Mouse (Mus musculus) heart, embryonic 11.5 days (tissue): ENCODE data around the gene Sctr. TPM values are rescaled to one million over a fixed set of nuclear protein-coding genes. Genes with fewer than 3 reads are reported as not detected.

Experiments used
- ATAC-seq: fragments of 200-750 bp; cut with Nextera tagmentation; replicated peaks from 2 replicates; pipeline ENCODE4 v1.8.0; 2017; ENCODE audit warnings: moderate library complexity; ENCODE audit not compliant: insufficient number of reproducible peaks, low FRiP score, low TSS enrichment
- H3K27ac ChIP-seq: fragments of 300-500 bp; sonication (generic); 2 replicates; pipeline ENCODE4 v1.5.1; 2014; ENCODE audit warnings: mild to moderate bottlenecking, low read depth, low read length
- H3K27me3 ChIP-seq: fragments of 300-500 bp; sonication (generic); 2 replicates; pipeline ENCODE4 v1.6.1; 2014; ENCODE audit warnings: mild to moderate bottlenecking, low read length, mixed read lengths; ENCODE audit not compliant: control insufficient read depth, insufficient read depth
- H3K36me3 ChIP-seq: fragments of 300-500 bp; sonication (generic); 2 replicates; pipeline ENCODE4 v1.6.1; 2014; ENCODE audit warnings: mild to moderate bottlenecking, low read length, moderate library complexity, mixed read lengths; ENCODE audit not compliant: control insufficient read depth, insufficient read depth
- H3K4me1 ChIP-seq: fragments of 300-500 bp; sonication (generic); 2 replicates; pipeline ENCODE4 v1.6.1; 2014; ENCODE audit warnings: low read length; ENCODE audit not compliant: control insufficient read depth, insufficient read depth
- H3K4me2 ChIP-seq: fragments of 300-500 bp; sonication (generic); 2 replicates; pipeline ENCODE4 v1.6.1; 2014; ENCODE audit warnings: mild to moderate bottlenecking, moderate library complexity
- H3K4me3 ChIP-seq: fragments of 300-500 bp; sonication (generic); 2 replicates; pipeline ENCODE4 v1.5.1; 2014; ENCODE audit warnings: low read depth, low read length
- H3K9ac ChIP-seq: fragments of 300-500 bp; sonication (generic); 2 replicates; pipeline ENCODE4 v1.6.1; 2014; ENCODE audit warnings: mild to moderate bottlenecking, low read depth, low read length, moderate library complexity
- H3K9me3 ChIP-seq: fragments of 300-500 bp; sonication (generic); replicated peaks from 2 replicates; pipeline ENCODE4 v1.6.1; 2016; ENCODE audit warnings: low read length; ENCODE audit not compliant: control insufficient read depth
- WGBS: fragments of 180-500 bp; shearing (Covaris S2); extraction: QIAGEN DNeasy Blood & Tissue Kit; methylation state at CpG from one replicate; pipeline ENCODE4 v1.1.7; 2014; ENCODE audit not compliant: insufficient replicate concordance; 5-methylcytosine and 5-hydroxymethylcytosine counted together
- polyA plus RNA-seq: library from polyadenylated mRNA; unstranded; fragments of >200 nt; fragmentation: Nextera tagmentation; extraction: Ambion mirVana; gene quantifications from 2 replicates; pipeline ENCODE4 v1.2.1, GENCODE M21; 2014

Sctr gene
- polyA plus RNA-seq, 1 experiment from 2014 or later = not detected

- Histone ChIP-seq H3K4me1 (no peaks in the 10 kb centered on the region), H3K27me3 (no peaks in the 10 kb centered on the region), H3K9ac (no peak overlapping the region), H3K9me3 (no peaks in the 10 kb centered on the region), H3K4me2 (no peak overlapping the region), H3K4me3 (no peak overlapping the region), H3K27ac (no peak overlapping the region), H3K36me3 (no peaks in the 10 kb centered on the region)
- WGBS = 70% methylated on average over 3 of the region's 3 CpGs
- no peak for ATAC-seq
These were observed 59.9 kb downstream of the Sctr start for GRCm38 (mm10) chr1:120066625-120067024.

- no peak overlapping the region for H3K27ac ChIP-seq
- no peaks in the 10 kb centered on the region for H3K27me3 ChIP-seq
- H3K4me1 ChIP-seq = peaks cover 3% of the 10 kb centered on the region; the same call in 1 of the 2 replicates
- no peak overlapping the region for H3K4me2 ChIP-seq
- WGBS = 67% methylated on average over 5 of the region's 5 CpGs
- no peaks in the 10 kb centered on the region for H3K9me3 ChIP-seq
- H3K36me3 ChIP-seq = no peaks in the 10 kb centered on the region
- no peak overlapping the region for H3K4me3 ChIP-seq
- ATAC-seq = no peak
- H3K9ac ChIP-seq = no peak overlapping the region
These were observed 62.4 kb downstream of the Sctr start for GRCm38 (mm10) chr1:120069120-120069519.

GRCm38 (mm10) chr1:120070168-120070567 lies 63.5 kb downstream of the Sctr start:
- ATAC-seq = no peak
- H3K4me1 ChIP-seq = peaks cover 5% of the 10 kb centered on the region; the same call in 1 of the 2 replicates
- H3K9ac ChIP-seq = no peak overlapping the region
- no peaks in the 10 kb centered on the region for H3K36me3 ChIP-seq
- no peak overlapping the region for H3K27ac ChIP-seq
- H3K27me3 ChIP-seq = no peaks in the 10 kb centered on the region
- no peak overlapping the region for H3K4me3 ChIP-seq
- no peaks in the 10 kb centered on the region for H3K9me3 ChIP-seq
- no peak overlapping the region for H3K4me2 ChIP-seq
- 51% methylated on average over 6 of the region's 6 CpGs for WGBS

- H3K27me3 ChIP-seq = no peaks in the 10 kb centered on the region
- WGBS = 79% methylated on average over 4 of the region's 4 CpGs
- H3K9me3 ChIP-seq = no peaks in the 10 kb centered on the region
These were observed 64.4 kb downstream of the Sctr start for GRCm38 (mm10) chr1:120071133-120071532.

GRCm38 (mm10) chr1:120072900-120073299 lies 66.2 kb downstream of the Sctr start:
- Histone ChIP-seq H3K4me2 (peak overlapping the region; percentile 81), H3K9ac (peak overlapping the region; percentile 58), H3K27me3 (no peaks in the 10 kb centered on the region), H3K36me3 (no peaks in the 10 kb centered on the region), H3K9me3 (no peaks in the 10 kb centered on the region), H3K4me3 (peak overlapping the region; percentile 43), H3K4me1 (peaks cover 5% of the 10 kb centered on the region; the same call in 1 of the 2 replicates), H3K27ac (no peak overlapping the region; the same call in 1 of the 2 replicates)
- ATAC-seq = no peak
- WGBS = 7% methylated on average over 16 of the region's 16 CpGs

More at GRCm38 (mm10) chr1:120071133-120071532, 64.4 kb downstream of the Sctr start:
- Histone ChIP-seq H3K36me3 (no peaks in the 10 kb centered on the region), H3K9ac (no peak overlapping the region), H3K4me1 (peaks cover 5% of the 10 kb centered on the region; the same call in 1 of the 2 replicates), H3K4me3 (no peak overlapping the region), H3K27ac (no peak overlapping the region), H3K4me2 (no peak overlapping the region)
- ATAC-seq = no peak

GRCm38 (mm10) chr1:120073519-120074306 lies 67.0 kb downstream of the Sctr start, which contains the start of gene Tmem37:
Gene Tmem37, minus strand, starts transcription at chr1:120074074.
- H3K27me3 ChIP-seq = no peaks in the 10 kb centered on the region
- WGBS = 1% methylated on average over 40 of the region's 40 CpGs
- peak; percentile 76 for ATAC-seq
- H3K4me1 ChIP-seq = peaks cover 5% of the 10 kb centered on the region; the same call in 1 of the 2 replicates
- peak within 1 kb of the TSS; percentile 43 for H3K4me3 ChIP-seq
- peak within 1 kb of the TSS; percentile 81 for H3K4me2 ChIP-seq
- no peaks in the 10 kb centered on the region for H3K36me3 ChIP-seq
- peak within 1 kb of the TSS; percentile 58 for H3K9ac ChIP-seq
- H3K9me3 ChIP-seq = no peaks in the 10 kb centered on the region
- no peak within 1 kb of the TSS; the same call in 1 of the 2 replicates for H3K27ac ChIP-seq

- peak overlapping the region; percentile 43 for H3K4me3 ChIP-seq
- H3K4me1 ChIP-seq = peaks cover 5% of the 10 kb centered on the region; the same call in 1 of the 2 replicates
- H3K4me2 ChIP-seq = peak overlapping the region; percentile 81
- ATAC-seq = no peak; the same call in 1 of the 2 replicates
- H3K9me3 ChIP-seq = no peaks in the 10 kb centered on the region
- H3K27me3 ChIP-seq = no peaks in the 10 kb centered on the region
- H3K36me3 ChIP-seq = no peaks in the 10 kb centered on the region
- 14% methylated on average over 4 of the region's 4 CpGs for WGBS
- H3K9ac ChIP-seq = no peak overlapping the region
- no peak overlapping the region for H3K27ac ChIP-seq
These were observed 67.6 kb downstream of the Sctr start for GRCm38 (mm10) chr1:120074307-120074702.

- Histone ChIP-seq H3K9ac (no peak overlapping the region), H3K4me3 (no peak overlapping the region), H3K27me3 (no peaks in the 10 kb centered on the region), H3K9me3 (no peaks in the 10 kb centered on the region), H3K27ac (no peak overlapping the region), H3K4me2 (no peak overlapping the region), H3K4me1 (peaks cover 5% of the 10 kb centered on the region; the same call in 1 of the 2 replicates), H3K36me3 (no peaks in the 10 kb centered on the region)
- ATAC-seq = no peak
- 70% methylated on average over 4 of the region's 4 CpGs for WGBS
These were observed 68.2 kb downstream of the Sctr start for GRCm38 (mm10) chr1:120074931-120075330.
